Mouse (Mus musculus) forebrain, postnatal 0 days (tissue): ENCODE data around the gene Blnk. TPM values are rescaled to one million over a fixed set of nuclear protein-coding genes. Genes with fewer than 3 reads are reported as not detected.
A peak's percentile ranks its signal among the peaks of the same experiment; 100 is the strongest.

ENCODE experiments used
- ATAC-seq: fragments of 200-750 bp; cut with Nextera tagmentation; 2 replicates; pipeline ENCODE4 v1.8.0; 2017; ENCODE audit warnings: mild to moderate bottlenecking, moderate library complexity
- DNase-seq: peaks from one replicate; pipeline ENCODE4 v3.0.0-alpha.2; 2015
- H3K27ac ChIP-seq: fragments of 300-500 bp; sonication (generic); 2 replicates; pipeline ENCODE4 v1.5.1; 2014; ENCODE audit warnings: low read depth, mild to moderate bottlenecking, antibody characterized with exemption, low read length, moderate library complexity, mixed read lengths
- H3K27me3 ChIP-seq: fragments of 300-500 bp; sonication (generic); 2 replicates; pipeline ENCODE4 v1.6.1; 2014; ENCODE audit warnings: mild to moderate bottlenecking, low read length, mixed read lengths; ENCODE audit not compliant: insufficient read depth
- H3K36me3 ChIP-seq: fragments of 300-500 bp; sonication (generic); 2 replicates; pipeline ENCODE4 v1.6.1; 2014; ENCODE audit warnings: mild to moderate bottlenecking, moderate library complexity; ENCODE audit not compliant: insufficient read depth
- H3K4me1 ChIP-seq: fragments of 300-500 bp; sonication (generic); 2 replicates; pipeline ENCODE4 v1.6.1; 2014; ENCODE audit warnings: antibody characterized with exemption; ENCODE audit not compliant: insufficient read depth
- H3K4me2 ChIP-seq: fragments of 300-500 bp; sonication (generic); 2 replicates; pipeline ENCODE4 v1.6.1; 2014; ENCODE audit warnings: low read depth, mild to moderate bottlenecking, moderate library complexity
- H3K4me3 ChIP-seq: fragments of 300-500 bp; sonication (generic); 2 replicates; pipeline ENCODE4 v1.5.1; 2014; ENCODE audit warnings: low read depth, low read length, mixed read lengths
- H3K9ac ChIP-seq: fragments of 300-500 bp; sonication (generic); 2 replicates; pipeline ENCODE4 v1.6.1; 2014; ENCODE audit warnings: mild to moderate bottlenecking
- H3K9me3 ChIP-seq: fragments of 300-500 bp; sonication (generic); 2 replicates; pipeline ENCODE4 v1.6.1; 2016; ENCODE audit warnings: low read length
- CTCF ChIP-seq: sonication (generic); IDR thresholded peaks from 2 replicates; pipeline ENCODE4 v1.5.1; 2016; ENCODE audit warnings: antibody characterized with exemption, control low read depth, low read depth
- WGBS: fragments of 180-500 bp; shearing (Covaris S2); extraction: QIAGEN DNeasy Blood & Tissue Kit; methylation state at CpG from one replicate; pipeline ENCODE4 v1.1.7; 2014; 5-methylcytosine and 5-hydroxymethylcytosine counted together
- polyA plus RNA-seq: library from polyadenylated mRNA; unstranded; fragments of >200 nt; fragmentation: Nextera tagmentation; extraction: Ambion mirVana; gene quantifications from 2 replicates; pipeline ENCODE4 v1.2.1, GENCODE M21; 2015
- total RNA-seq: library from RNA; depleted of rRNA; stranded (reverse); fragments of >200 nt; gene quantifications from 2 replicates; pipeline ENCODE4 v1.2.3, GENCODE M21; 2014

Blnk gene
- total and polyA plus RNA-seq, 2 experiments from 2014 or later = 1.1 to 1.8 TPM

DNA sequence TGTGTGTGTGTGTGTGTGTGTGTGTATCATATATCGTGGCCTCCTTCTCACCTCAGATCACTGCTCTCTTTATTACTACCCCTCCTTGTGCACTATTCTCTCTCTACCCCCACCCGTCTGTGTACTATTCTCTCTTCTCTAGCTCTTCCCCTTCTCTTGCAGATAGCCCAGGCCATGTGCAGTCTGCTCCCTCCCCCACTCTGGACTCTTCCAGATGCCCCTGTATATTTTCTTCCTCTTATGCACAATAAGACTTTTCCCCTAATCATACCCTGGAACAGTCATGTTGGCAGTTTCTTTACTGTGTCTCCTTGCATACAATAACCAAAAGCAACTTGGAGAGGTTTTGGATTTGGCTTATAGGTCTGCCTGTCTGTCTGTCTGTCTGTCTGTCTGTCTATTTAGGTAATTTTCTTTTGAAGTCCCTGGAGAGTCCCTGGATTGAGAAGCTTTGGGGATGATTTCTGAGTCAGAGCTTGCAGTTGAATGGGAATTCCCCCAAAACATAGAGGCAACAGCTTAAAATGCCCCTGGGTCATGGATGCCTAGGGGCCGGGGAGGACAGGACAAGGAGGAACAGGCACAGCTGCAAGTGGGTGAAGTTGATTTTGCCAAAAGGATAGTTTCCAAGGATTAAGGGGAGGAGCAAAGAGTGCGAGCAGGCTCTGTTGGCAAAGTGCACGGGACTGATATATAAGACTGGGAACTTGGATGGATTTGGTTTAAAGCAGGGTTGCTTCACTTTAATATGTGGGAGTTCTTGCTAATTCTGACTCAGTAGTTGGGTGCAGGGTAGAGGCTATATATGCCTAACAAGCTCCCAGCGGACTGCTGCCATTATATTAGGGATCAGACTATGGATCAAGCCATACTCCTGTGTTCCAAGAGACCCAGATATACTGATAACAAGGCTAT is 29.1 kb downstream of the Blnk start:
- no peak for DNase-seq
- Histone ChIP-seq H3K36me3 (no peaks in the 10 kb centered on the region), H3K27me3 (no peaks in the 10 kb centered on the region), H3K27ac (no peak overlapping the region), H3K4me1 (no peaks in the 10 kb centered on the region), H3K4me2 (no peak overlapping the region), H3K4me3 (no peak overlapping the region), H3K9me3 (no peaks in the 10 kb centered on the region), H3K9ac (no peak overlapping the region)
- ATAC-seq = no peak
- TF ChIP-seq CTCF = no peak
- 76% methylated on average over 6 of the region's 6 CpGs for WGBS

DNA sequence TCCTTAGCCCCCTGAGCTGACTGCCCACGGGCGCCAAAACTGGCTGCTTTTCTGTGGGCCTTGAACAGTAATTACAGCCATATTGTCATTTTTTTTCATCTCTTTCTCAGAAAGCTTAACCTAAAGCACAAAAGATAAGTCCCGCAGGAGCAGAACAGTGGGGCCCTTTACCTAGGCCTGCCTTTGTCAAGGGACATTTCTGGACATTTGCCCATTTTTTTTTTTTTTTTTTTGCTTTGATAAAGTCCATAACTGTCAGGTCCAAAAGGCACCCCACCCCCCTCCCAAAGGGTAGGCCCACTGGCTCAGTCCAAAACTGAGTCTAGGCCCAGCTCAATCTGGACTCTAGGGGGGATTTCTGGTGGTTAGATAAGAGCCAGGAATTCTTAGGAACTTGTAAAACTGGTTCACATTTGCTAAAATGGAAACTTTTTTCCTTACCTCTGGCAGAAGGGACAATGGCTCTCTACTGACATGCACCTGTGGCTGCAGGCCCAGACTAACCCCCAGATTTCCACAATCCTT is 29.9 kb downstream of the Blnk start:
- no peak for TF ChIP-seq CTCF
- Histone ChIP-seq H3K27me3 (no peaks in the 10 kb centered on the region), H3K9me3 (no peaks in the 10 kb centered on the region), H3K4me2 (no peak overlapping the region), H3K4me1 (no peaks in the 10 kb centered on the region), H3K36me3 (no peaks in the 10 kb centered on the region), H3K4me3 (no peak overlapping the region), H3K9ac (no peak overlapping the region), H3K27ac (no peak overlapping the region)
- ATAC-seq = no peak
- DNase-seq = no peak
- WGBS = 24% methylated on average over 3 of the region's 3 CpGs

DNA sequence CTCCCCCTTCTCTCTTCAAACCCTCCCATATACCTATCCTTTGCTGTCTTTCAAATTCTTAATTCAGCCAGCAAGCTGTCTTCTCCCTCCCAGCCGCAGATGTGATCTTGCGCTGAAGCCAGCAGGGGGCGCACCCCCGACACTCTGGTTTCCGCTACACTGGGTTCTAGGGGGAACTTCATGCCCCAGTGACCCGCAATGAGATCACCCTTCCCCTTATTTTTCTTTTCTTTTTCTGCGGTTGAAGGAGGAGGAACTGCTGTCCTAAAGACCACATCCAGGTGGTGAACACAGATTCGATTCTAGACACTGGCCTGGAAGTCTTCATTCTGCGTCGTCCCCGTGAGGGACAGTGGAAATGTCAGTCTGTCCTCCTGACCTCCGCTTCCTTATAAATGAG is 31.3 kb downstream of the Blnk start:
- H3K9ac ChIP-seq = no peak overlapping the region
- H3K36me3 ChIP-seq = no peaks in the 10 kb centered on the region

DNA sequence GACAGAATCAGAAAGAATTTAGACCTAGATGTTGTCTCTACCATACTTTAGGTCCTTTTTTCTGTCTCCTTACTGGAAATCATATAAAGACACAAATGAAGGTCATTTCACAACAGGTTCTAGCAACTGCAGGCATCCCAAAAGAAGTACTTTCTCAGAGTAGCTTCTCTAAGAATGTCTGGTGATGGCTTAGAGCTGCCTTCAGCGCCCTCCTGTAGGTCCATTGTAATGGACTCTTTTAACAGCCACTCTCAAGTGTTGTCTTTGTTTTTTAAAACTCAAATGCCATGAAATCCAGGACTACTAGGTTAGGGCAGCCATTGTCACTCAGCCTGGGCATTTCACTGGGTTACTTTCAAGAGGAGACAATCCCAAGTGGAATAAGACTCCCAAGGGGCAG is 35.4 kb downstream of the Blnk start:
- ATAC-seq = no peak
- H3K4me1 ChIP-seq = no peaks in the 10 kb centered on the region
- no peak for DNase-seq
- H3K27me3 ChIP-seq = no peaks in the 10 kb centered on the region
- H3K36me3 ChIP-seq = no peaks in the 10 kb centered on the region
- 17% methylated on average over 1 of the region's 1 CpGs for WGBS
- H3K9me3 ChIP-seq = no peaks in the 10 kb centered on the region
- no peak overlapping the region for H3K9ac ChIP-seq
- H3K4me3 ChIP-seq = no peak overlapping the region
- no peak for TF ChIP-seq CTCF
- no peak overlapping the region for H3K4me2 ChIP-seq
- H3K27ac ChIP-seq = no peak overlapping the region

More for the DNA sequence above, 31.3 kb downstream of the Blnk start:
- peak; percentile 31 for DNase-seq
- no peaks in the 10 kb centered on the region for H3K9me3 ChIP-seq
- no peak overlapping the region for H3K27ac ChIP-seq
- H3K4me3 ChIP-seq = no peak overlapping the region
- no peaks in the 10 kb centered on the region for H3K27me3 ChIP-seq
- 49% methylated on average over 12 of the region's 12 CpGs for WGBS
- H3K4me1 ChIP-seq = no peaks in the 10 kb centered on the region
- H3K4me2 ChIP-seq = no peak overlapping the region
- no peak for ATAC-seq
- TF ChIP-seq CTCF = peak; percentile 54

DNA sequence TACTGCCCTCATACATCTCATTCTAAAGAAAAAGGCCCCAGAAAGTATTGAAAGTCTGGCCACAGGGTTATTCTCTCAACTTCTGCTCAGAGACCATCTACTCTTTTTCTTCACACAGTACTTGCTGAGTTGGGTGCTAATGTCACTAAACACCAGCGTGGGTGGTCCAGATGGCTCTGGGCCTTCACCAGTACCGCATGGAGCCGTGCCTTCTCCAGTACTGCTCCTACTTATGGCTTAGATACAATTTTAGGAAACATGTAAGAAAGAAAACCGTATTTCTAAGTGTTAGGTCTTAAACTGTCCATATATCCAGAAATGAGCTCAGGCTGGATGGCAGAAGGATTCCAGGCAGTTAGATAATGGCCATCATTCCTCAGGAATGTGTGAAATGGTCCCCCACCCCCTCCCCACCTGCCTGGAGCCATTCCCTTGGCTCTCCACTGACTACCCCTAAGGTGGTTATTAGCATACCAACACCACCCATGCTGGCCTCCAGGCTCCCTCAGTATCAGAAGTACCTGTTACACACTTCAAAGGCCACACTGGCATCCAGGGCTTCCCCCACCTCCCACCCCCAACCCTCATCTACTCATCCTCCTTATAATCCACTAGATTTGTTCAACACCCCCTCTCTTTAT is 47.3 kb downstream of the Blnk start:
- 82% methylated on average over 4 of the region's 4 CpGs for WGBS
- no peaks in the 10 kb centered on the region for H3K36me3 ChIP-seq
- no peaks in the 10 kb centered on the region for H3K4me1 ChIP-seq
- DNase-seq (no peak), ATAC-seq (no peak)
- H3K4me2 ChIP-seq = no peak overlapping the region
- H3K9ac ChIP-seq = no peak overlapping the region
- TF ChIP-seq CTCF = no peak
- no peaks in the 10 kb centered on the region for H3K9me3 ChIP-seq
- no peaks in the 10 kb centered on the region for H3K27me3 ChIP-seq
- no peak overlapping the region for H3K4me3 ChIP-seq
- H3K27ac ChIP-seq = no peak overlapping the region

DNA sequence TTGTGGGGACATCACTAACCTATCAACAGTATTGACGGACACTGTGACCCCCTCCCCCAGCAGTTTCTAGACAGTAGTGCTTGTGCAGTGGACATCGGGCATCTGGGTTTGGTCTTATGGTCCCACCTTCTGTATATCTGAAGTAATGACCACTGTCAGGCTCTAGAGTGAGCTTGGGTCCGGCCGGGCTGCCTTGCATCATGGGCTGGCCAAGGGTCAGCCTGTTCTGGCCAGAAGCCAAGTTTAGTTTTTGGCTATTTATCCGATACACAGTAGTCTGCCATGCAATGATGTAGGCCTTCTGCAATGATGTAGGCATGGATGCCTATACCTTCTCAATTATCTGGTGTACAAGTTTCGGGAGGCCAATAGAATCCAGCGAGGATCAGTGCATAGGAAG is 50.8 kb downstream of the Blnk start:
- Histone ChIP-seq H3K36me3 (no peaks in the 10 kb centered on the region), H3K4me3 (no peak overlapping the region), H3K9me3 (0 out of 2 replicates have a peak, but pooled peaks cover 4% of the 10 kb centered on the region), H3K27ac (no peak overlapping the region), H3K4me1 (no peaks in the 10 kb centered on the region), H3K27me3 (no peaks in the 10 kb centered on the region), H3K4me2 (no peak overlapping the region), H3K9ac (no peak overlapping the region)
- no peak for TF ChIP-seq CTCF
- 87% methylated on average over 7 of the region's 7 CpGs for WGBS
- DNase-seq = no peak
- ATAC-seq = no peak

DNA sequence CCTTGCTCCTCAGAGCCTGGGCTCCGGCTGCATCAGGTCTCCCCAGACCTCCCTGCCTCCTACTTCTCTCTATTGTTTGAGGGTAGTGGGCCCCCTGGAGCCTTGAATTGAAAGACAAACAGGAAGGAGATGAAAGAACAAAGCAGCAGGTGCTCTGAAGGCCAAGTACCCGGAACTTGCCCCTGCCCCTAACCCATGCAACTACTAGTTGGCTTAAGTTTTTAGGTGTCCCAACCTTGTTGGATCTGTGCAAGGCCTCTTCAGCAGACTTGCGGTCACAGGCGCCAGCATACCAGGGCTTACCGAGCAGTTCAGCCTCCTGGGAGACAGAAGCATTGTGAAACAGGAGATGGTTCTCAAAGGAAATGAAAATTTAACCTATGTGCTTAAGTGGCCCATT is 58.3 kb downstream of the Blnk start:
- 30% methylated on average over 5 of the region's 5 CpGs for WGBS
- H3K9ac ChIP-seq = no peak overlapping the region
- no peak overlapping the region for H3K27ac ChIP-seq
- no peak for DNase-seq
- 0 out of 2 replicates have a peak, but pooled peaks cover 4% of the 10 kb centered on the region for H3K9me3 ChIP-seq
- TF ChIP-seq CTCF = no peak
- H3K27me3 ChIP-seq = no peaks in the 10 kb centered on the region
- no peak overlapping the region for H3K4me3 ChIP-seq
- H3K4me1 ChIP-seq = no peaks in the 10 kb centered on the region
- H3K4me2 ChIP-seq = no peak overlapping the region
- ATAC-seq = no peak
- no peaks in the 10 kb centered on the region for H3K36me3 ChIP-seq
